Mouse (Mus musculus): Measurements from ENCODE around the gene Avpr1b. TPM values are rescaled to one million over a fixed set of nuclear protein-coding genes. Genes with fewer than 3 reads are reported as not detected.
"Not testable (repeated sequence)": the region's sequence is repeated elsewhere in the genome, so short reads cannot be mapped to it uniquely, and the experiment has no call there.

The Avpr1b gene
- total RNA-seq, 2 experiments from 2014 or later, result not detected

- intact Hi-C loops (cut with DNase I), result loop anchor here (10.0 kb wide), 1 partner anchor 228 kb away; no protein-coding TSS in a partner anchor
- no peak for DNase-seq
Measured at GRCm38 (mm10) chr1:131616546-131617220, 17.6 kb downstream of the Avpr1b start.

DNA sequence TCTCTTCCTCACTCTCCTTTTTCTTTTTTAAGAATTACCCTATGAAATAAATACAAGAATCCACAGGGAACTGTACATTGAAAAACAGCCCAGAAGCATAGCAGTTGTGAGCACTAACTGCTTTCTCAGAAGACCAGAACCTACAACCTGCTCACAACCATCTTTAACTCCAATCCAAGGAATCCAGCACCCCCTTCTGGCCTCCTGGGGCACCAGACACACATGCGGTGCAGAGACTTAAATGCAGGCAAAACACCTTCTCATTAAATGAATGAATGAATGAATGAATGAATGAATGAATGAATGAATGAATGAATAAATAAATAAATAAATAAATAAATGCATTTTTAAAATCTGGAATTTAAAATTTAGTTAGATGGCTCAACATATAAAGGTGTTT lies 19.5 kb downstream of the Avpr1b start:
- intact Hi-C loops (cut with DNase I), result loop anchor here (10.0 kb wide), 1 partner anchor 226 kb away; no protein-coding TSS in a partner anchor

DNA sequence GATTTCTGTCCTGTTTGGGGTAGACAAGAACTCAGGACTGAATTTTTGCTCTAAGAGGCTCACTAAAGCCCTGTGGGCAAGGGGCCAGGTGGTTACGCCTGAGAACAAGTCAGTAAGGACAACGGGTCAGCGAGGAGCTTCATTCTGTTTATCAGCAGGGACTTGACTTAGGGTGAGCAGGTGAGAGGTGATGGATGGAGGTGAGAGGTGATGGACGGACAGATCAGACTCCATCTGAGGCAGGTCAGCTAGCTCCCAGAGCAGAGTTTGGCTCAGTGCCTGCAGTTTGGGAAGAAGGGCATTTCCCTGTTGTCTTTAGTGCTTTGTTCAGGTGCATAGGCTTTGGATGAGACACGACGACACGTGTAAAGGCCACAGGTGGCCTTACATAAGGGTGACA lies 20.3 kb downstream of the Avpr1b start:
- no peak for DNase-seq
- intact Hi-C loops (cut with DNase I), result loop anchor here (10.0 kb wide), 1 partner anchor 225 kb away; no protein-coding TSS in a partner anchor

More for the DNA sequence above, 19.5 kb downstream of the Avpr1b start:
- DNase-seq, result no peak

- DNase-seq, result no peak
- intact Hi-C loops (cut with DNase I), result no loop called here
Measured at GRCm38 (mm10) chr1:131623644-131624043, 24.6 kb downstream of the Avpr1b start.

- intact Hi-C loops (cut with DNase I), result no loop called here
- no peak for DNase-seq
Measured at GRCm38 (mm10) chr1:131624175-131624835, 25.3 kb downstream of the Avpr1b start.

GRCm38 (mm10) chr1:131626200-131626599 lies 27.2 kb downstream of the Avpr1b start:
- no peak for DNase-seq
- intact Hi-C loops (cut with DNase I), result no loop called here

- DNase-seq; intact Hi-C loops (cut with DNase I): not testable (repeated sequence)
Measured at GRCm38 (mm10) chr1:131632216-131632615, 33.2 kb downstream of the Avpr1b start.

GRCm38 (mm10) chr1:131634495-131634894 lies 35.5 kb downstream of the Avpr1b start:
- no peak for DNase-seq
- intact Hi-C loops (cut with DNase I), result no loop called here

DNA sequence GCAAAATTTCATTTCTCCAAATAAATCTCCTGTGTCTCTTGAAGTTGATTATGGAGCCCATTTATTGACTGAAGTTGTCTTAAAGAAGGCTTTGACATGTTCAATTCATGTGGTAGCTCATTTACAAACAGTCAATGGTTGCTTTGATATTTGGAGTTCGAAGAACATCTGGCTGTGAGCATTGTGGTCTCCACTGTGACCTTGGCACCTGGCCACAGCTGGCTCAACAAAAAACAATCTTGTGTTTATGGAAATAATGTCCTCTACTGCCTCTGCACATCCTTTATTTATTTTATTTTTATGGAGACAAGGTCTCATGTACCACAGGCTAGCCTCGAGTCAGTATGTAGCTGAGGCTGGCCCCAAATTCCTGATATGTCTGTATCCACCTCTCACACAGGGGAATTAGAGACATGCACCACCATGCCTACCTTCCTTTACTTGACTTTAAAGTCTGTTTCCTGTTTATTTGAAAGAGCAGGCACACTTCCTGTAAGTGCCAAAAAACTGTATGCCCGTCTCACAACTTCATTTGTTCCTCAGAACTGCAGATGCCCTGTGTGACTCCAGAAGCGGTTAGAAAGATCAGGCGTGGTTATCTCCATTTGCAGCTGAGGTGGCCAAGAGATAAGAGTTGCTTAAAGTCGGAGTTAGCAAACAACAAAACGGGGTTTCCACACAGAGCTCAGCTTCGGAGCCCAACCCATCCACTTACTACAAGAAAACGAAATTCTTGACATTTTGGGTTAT lies 38.9 kb downstream of the Avpr1b start, which contains the start of gene Ctse:
TSS of gene Ctse (plus strand) at position 516 of the 750 bp plus-strand sequence.
- intact Hi-C loops (cut with DNase I), result no loop called here

DNA sequence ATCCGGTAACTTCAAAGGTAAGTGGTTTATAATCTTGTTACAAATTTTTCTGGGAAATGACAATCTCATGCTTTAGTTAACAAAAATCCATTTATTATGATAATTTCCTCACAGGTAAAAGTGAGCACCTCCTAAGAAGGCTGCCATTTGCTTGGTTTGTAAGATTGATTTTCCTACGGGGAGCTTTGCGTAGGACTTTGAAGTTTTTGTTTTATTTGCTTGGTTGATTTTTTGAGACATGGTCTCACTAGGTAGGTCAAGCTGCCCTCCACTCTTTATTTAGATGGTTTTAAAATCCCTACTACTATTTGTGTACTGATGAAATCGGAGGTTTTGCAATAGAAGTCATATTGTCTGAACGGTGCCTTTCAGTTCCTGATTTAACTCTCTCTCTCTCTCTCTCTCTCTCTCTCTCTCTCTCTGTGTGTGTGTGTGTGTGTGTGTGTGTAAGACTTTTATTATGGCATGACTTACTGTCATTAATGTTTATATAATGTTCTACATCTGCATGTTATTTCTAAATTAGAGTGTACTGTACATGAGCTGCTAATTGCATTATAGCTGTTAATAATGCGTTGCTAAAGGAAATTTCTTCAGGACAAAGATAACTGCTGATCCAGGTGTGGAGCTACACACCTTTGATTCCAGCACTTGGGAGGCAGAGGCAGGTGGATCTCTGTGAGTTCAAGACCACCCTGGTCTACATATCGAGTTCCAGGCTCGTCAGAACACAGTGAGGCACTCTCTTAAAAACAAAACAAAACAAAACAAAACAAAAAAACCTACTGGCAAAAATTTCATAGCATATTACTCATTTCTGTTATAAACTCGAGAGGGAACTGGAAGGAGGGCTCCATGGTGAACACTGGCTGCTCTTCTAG lies 39.7 kb downstream of the Avpr1b start:
- intact Hi-C loops (cut with DNase I), result no loop called here
- DNase-seq, result no peak

More for the DNA sequence above, 38.9 kb downstream of the Avpr1b start, which contains the start of gene Ctse:
- DNase-seq, result no peak

DNA sequence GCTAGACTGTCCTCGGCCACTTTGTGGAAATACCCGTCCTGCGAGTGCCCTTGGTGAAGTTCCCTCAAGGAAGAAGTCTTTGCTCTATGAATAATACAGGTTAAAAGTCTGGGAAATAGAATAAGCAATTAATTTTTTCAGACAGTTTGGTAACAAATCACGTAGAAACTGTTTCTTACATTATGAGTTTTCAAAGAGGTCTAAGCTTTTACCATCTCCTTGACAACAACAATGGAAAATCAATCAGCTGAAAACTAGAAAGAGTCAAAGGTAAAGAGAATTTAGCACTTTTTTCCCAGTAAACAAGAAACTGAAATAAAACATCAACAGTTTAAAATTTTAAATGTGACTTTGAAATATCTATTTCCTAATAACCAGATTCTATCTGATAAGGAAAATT lies 41.0 kb downstream of the Avpr1b start:
- intact Hi-C loops (cut with DNase I), result no loop called here
- no peak for DNase-seq

- intact Hi-C loops (cut with DNase I), result no loop called here
- DNase-seq, result no peak
Measured at GRCm38 (mm10) chr1:131641565-131641964, 42.5 kb downstream of the Avpr1b start.

DNA sequence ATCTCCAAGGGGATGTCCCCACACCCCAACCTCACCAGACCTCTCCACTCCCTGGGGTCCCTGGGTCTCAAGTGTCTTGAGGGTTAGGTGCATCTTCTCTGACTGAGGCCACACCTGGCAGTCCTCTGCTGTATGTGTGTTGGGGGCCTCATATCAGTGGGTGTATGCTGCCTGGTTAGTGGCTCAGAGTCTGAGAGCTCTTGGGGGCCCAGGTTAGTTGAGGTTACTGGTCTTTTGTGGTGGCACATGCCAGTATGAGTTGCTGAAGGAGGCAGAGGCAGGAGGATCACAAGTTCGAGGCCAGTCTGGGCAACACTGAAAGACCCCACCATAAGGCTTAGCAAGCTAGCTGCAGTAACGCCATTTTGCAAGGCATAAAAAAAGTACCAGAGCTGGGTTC lies 43.2 kb downstream of the Avpr1b start:
- intact Hi-C loops (cut with DNase I), result no loop called here
- no peak for DNase-seq

DNA sequence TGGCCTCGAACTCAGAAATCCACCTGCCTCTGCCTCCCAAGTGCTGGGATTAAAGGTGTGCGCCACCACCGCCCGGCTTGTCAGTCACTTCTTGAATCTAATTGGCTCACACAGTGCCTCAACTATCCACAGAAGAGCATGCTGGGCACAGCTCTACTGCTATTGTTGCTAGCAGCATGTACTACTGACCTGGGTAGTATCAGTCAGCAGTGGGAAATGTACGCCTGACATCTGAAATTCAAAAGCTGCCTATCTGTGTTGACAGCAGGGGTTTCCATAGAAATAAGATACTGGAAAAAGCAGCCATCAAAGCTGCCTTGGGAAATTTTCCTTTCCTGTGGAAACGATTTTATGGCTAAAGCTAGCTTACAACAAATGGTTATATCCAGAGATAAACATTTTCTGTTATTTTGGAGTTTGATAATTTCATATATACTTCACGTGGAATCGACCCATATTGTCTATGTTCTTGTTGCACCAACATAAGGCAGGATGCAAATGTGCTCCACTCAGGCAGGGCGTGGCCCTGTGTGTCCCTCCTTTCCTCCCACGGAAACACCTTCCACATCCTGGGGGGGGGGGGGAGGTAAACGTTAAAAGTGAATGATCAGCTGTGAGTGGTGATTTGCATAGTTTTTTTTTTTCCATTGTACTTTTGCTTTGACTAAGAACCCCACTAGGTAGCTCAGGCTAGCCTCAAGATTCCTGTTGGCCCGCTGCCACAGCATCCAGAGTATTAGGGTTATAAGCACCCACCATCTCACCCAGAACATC lies 53.8 kb downstream of the Avpr1b start:
- intact Hi-C loops (cut with DNase I), result no loop called here
- no peak for DNase-seq

DNA sequence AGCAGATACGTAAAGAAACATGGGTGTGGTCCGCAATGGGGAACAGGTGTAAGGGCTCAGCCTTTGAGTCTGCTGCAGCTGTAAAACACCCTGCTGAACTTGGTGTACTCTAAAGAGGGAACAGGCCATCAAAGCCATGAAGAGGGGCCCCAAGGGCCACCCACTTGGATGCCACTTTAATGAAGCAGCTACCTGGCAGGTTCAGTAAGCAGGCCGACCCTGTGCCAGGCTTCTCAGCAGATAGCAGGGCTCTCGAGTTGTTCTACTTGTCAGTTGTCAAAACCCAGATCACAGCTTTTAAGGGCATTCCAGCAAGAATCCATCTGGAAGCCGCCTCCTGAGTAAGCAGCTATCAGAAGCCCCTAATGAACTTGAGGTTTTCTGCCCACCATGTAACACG lies 56.6 kb downstream of the Avpr1b start:
- no peak for DNase-seq
- intact Hi-C loops (cut with DNase I), result loop anchor here (5.0 kb wide), 1 partner anchor 108 kb away; no protein-coding TSS in a partner anchor

GRCm38 (mm10) chr1:131657945-131658354 lies 58.9 kb downstream of the Avpr1b start:
- intact Hi-C loops (cut with DNase I), result loop anchor here (1.0 to 5.0 kb wide), 2 partner anchors 45 to 111 kb away; no protein-coding TSS in a partner anchor
- peak; percentile 87 to 89 for DNase-seq

- DNase-seq, result no peak
- intact Hi-C loops (cut with DNase I), result loop anchor here (5.0 kb wide), 1 partner anchor 112 kb away; no protein-coding TSS in a partner anchor
Measured at GRCm38 (mm10) chr1:131659512-131660085, 60.6 kb downstream of the Avpr1b start.

DNA sequence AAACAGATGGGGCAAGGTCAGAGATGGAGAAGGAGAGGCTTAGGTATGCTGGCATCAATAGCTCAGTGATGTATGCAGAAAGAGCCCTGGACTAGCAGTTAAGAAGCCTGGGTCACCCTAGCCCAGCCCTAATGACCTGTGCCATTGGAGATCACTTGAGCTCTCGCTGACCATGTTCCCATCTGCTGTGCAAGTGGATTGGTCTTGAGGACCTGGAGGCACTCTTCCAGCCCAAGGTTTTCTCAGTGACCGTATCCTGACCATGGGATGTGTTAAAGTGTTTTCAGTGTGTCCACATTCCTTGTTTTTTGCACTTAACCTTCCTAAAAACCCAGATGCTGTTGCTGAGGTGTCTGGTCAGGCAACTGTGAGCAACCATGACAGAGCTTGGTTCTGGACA lies 61.2 kb downstream of the Avpr1b start:
- DNase-seq, result no peak
- intact Hi-C loops (cut with DNase I), result no loop called here

All from heart, postnatal 36 days (tissue).